Mouse (Mus musculus) lung, adult 2 months (tissue): ENCODE results near the gene Vwa2.

Experiments
- CTCF ChIP-seq: fragments of 200-500 bp; IDR thresholded peaks from 2 replicates; pipeline ENCODE4 v1.5.1; 2011; ENCODE audit warnings: mild to moderate bottlenecking, low read length, control low read depth; ENCODE audit not compliant: insufficient read depth
- POLR2A ChIP-seq: fragments of 200-500 bp; IDR thresholded peaks from 2 replicates; pipeline ENCODE4 v1.6.1; 2011; ENCODE audit warnings: low read depth, mild to moderate bottlenecking, control low read depth, low read length, borderline replicate concordance; ENCODE audit errors: extremely low read depth

- TF ChIP-seq CTCF (no peak), POLR2A (no peak)
These were observed 17.4 kb downstream of the Vwa2 start for GRCm38 (mm10) chr19:56891438-56891837.
